Mouse (Mus musculus): Measurements from ENCODE around the gene Cntnap5a. TPM values are rescaled to one million over a fixed set of nuclear protein-coding genes. Genes with fewer than 3 reads are reported as not detected.

Cntnap5a gene
- polyA plus RNA-seq (2021), result not detected

GRCm38 (mm10) chr1:115684518-115685368 lies at the start of gene Cntnap5a:
Gene Cntnap5a, plus strand, starts transcription at chr1:115684756.
- in situ Hi-C loops (cut with MboI; ENCODE audit: low pct_unique_long_range_greater_than_20kb), result no loop called here
- H3K27me3 ChIP-seq, result no peaks in the 10 kb centered on the region
- no peak for TF ChIP-seq CTCF (IDR thresholded peaks at IDR 0.05)
- POLR2A ChIA-PET, result no interaction called here
- CTCF ChIA-PET, result no interaction called here
- ATAC-seq (no peak), DNase-seq (ENCODE audit: low read depth, low spot score) (no peak)

GRCm38 (mm10) chr1:115646921-115647320 lies 37.6 kb upstream of the Cntnap5a start:
- POLR2A ChIA-PET, result no interaction called here
- ATAC-seq (no peak), DNase-seq (ENCODE audit: low read depth, low spot score) (no peak)
- no peaks in the 10 kb centered on the region for H3K27me3 ChIP-seq
- CTCF ChIA-PET, result no interaction called here
- in situ Hi-C loops (cut with MboI; ENCODE audit: low pct_unique_long_range_greater_than_20kb), result no loop called here
- TF ChIP-seq CTCF (IDR thresholded peaks at IDR 0.05), result no peak

GRCm38 (mm10) chr1:115658343-115659064 lies 26.1 kb upstream of the Cntnap5a start:
- no peak for DNase-seq (ENCODE audit: low read depth, low spot score)
- ATAC-seq, result no peak
- in situ Hi-C loops (cut with MboI; ENCODE audit: low pct_unique_long_range_greater_than_20kb), result no loop called here
- ChIA-PET POLR2A (no interaction called here), CTCF (no interaction called here)
- TF ChIP-seq CTCF (IDR thresholded peaks at IDR 0.05), result no peak
- no peaks in the 10 kb centered on the region for H3K27me3 ChIP-seq

GRCm38 (mm10) chr1:115686494-115686893 lies 1.9 kb downstream of the Cntnap5a start:
- ChIA-PET POLR2A (no interaction called here), CTCF (no interaction called here)
- H3K27me3 ChIP-seq, result no peaks in the 10 kb centered on the region
- no peak for DNase-seq (ENCODE audit: low read depth, low spot score)
- in situ Hi-C loops (cut with MboI; ENCODE audit: low pct_unique_long_range_greater_than_20kb), result no loop called here
- no peak for TF ChIP-seq CTCF (IDR thresholded peaks at IDR 0.05)
- no peak for ATAC-seq

- DNase-seq (ENCODE audit: low read depth, low spot score) (no peak), ATAC-seq (no peak)
- no peaks in the 10 kb centered on the region for H3K27me3 ChIP-seq
- ChIA-PET POLR2A (no interaction called here), CTCF (no interaction called here)
- in situ Hi-C loops (cut with MboI; ENCODE audit: low pct_unique_long_range_greater_than_20kb), result no loop called here
- no peak for TF ChIP-seq CTCF (IDR thresholded peaks at IDR 0.05)
Measured at GRCm38 (mm10) chr1:115699798-115700197, 15.2 kb downstream of the Cntnap5a start.

GRCm38 (mm10) chr1:115742556-115742955 lies 58.0 kb downstream of the Cntnap5a start:
- no peak for TF ChIP-seq CTCF (IDR thresholded peaks at IDR 0.05)
- ATAC-seq (no peak), DNase-seq (ENCODE audit: low read depth, low spot score) (no peak)
- in situ Hi-C loops (cut with MboI; ENCODE audit: low pct_unique_long_range_greater_than_20kb), result no loop called here
- ChIA-PET CTCF (no interaction called here), POLR2A (no interaction called here)
- H3K27me3 ChIP-seq, result no peaks in the 10 kb centered on the region

GRCm38 (mm10) chr1:115745569-115745968 lies 61.0 kb downstream of the Cntnap5a start:
- H3K27me3 ChIP-seq, result no peaks in the 10 kb centered on the region
- DNase-seq (ENCODE audit: low read depth, low spot score), result no peak
- CTCF ChIA-PET, result no interaction called here
- ATAC-seq, result no peak
- TF ChIP-seq CTCF (IDR thresholded peaks at IDR 0.05), result no peak
- in situ Hi-C loops (cut with MboI; ENCODE audit: low pct_unique_long_range_greater_than_20kb), result no loop called here
- POLR2A ChIA-PET, result no interaction called here

GRCm38 (mm10) chr1:115784737-115785136 lies 100.2 kb downstream of the Cntnap5a start:
- H3K27me3 ChIP-seq, result no peaks in the 10 kb centered on the region
- CTCF ChIA-PET, result no interaction called here
- DNase-seq (ENCODE audit: low read depth, low spot score) (no peak), ATAC-seq (no peak)
- POLR2A ChIA-PET, result no interaction called here
- no peak for TF ChIP-seq CTCF (IDR thresholded peaks at IDR 0.05)
- in situ Hi-C loops (cut with MboI; ENCODE audit: low pct_unique_long_range_greater_than_20kb), result no loop called here

GRCm38 (mm10) chr1:115842591-115842990 lies 158.0 kb downstream of the Cntnap5a start:
- DNase-seq (ENCODE audit: low read depth, low spot score), result no peak
- CTCF ChIA-PET, result no interaction called here

GRCm38 (mm10) chr1:115847605-115848004 lies 163.0 kb downstream of the Cntnap5a start:
- ATAC-seq, result no peak
- no peak for DNase-seq (ENCODE audit: low read depth, low spot score)
- ChIA-PET POLR2A (no interaction called here), CTCF (interaction anchor here (1.4 kb wide), 1 partner anchor 10 kb away, joined by 3 read pairs; no protein-coding TSS in a partner anchor)
- no peaks in the 10 kb centered on the region for H3K27me3 ChIP-seq
- TF ChIP-seq CTCF (IDR thresholded peaks at IDR 0.05), result no peak
- in situ Hi-C loops (cut with MboI; ENCODE audit: low pct_unique_long_range_greater_than_20kb), result no loop called here

More at GRCm38 (mm10) chr1:115842591-115842990, 158.0 kb downstream of the Cntnap5a start:
- no peak for ATAC-seq
- in situ Hi-C loops (cut with MboI; ENCODE audit: low pct_unique_long_range_greater_than_20kb), result no loop called here
- no peak for TF ChIP-seq CTCF (IDR thresholded peaks at IDR 0.05)
- POLR2A ChIA-PET, result no interaction called here
- H3K27me3 ChIP-seq, result no peaks in the 10 kb centered on the region

- CTCF ChIA-PET, result interaction anchor here (1.5 kb wide), 1 partner anchor 10 kb away, joined by 4 read pairs; no protein-coding TSS in a partner anchor
- POLR2A ChIA-PET, result no interaction called here
- no peak for TF ChIP-seq CTCF (IDR thresholded peaks at IDR 0.05)
- in situ Hi-C loops (cut with MboI; ENCODE audit: low pct_unique_long_range_greater_than_20kb), result no loop called here
- ATAC-seq (no peak), DNase-seq (ENCODE audit: low read depth, low spot score) (no peak)
- H3K27me3 ChIP-seq, result no peaks in the 10 kb centered on the region
Measured at GRCm38 (mm10) chr1:115852206-115852605, 167.7 kb downstream of the Cntnap5a start.
